ENCODE assay signal across 8 mouse cellular contexts in genomic region chr4:143412219-143413092, GRCm38 (mm10). TPM values are rescaled to one million over a fixed set of nuclear protein-coding genes. Genes with fewer than 3 reads are reported as not detected.
A peak's percentile ranks its signal among the peaks of the same experiment; 100 is the strongest.
DNase-seq lines count a peak whose midpoint lies in the region; ATAC-seq and TF ChIP-seq lines count a peak whose summit lies in the region.

Gene Pramef8 (plus strand): TSS chr4:143412426.

- H3K9me3 ChIP-seq in kidney, embryonic 14.5 days (ENCODE audit: control insufficient read depth, low read length): peaks cover 2% of the 10 kb centered on the region; the same call in 1 of the 2 replicates
- H3K9me3 ChIP-seq in limb, embryonic 15.5 days: no peaks in the 10 kb centered on the region

- no peaks in the 10 kb centered on the region for H3K27me3 ChIP-seq in kidney, embryonic 14.5 days (ENCODE audit: control insufficient read depth, insufficient read depth, low read length)
- no peaks in the 10 kb centered on the region for H3K27me3 ChIP-seq in limb, embryonic 15.5 days

- under 1% methylated on average over 50 of the region's 50 CpGs for WGBS in kidney, embryonic 14.5 days
- under 1% methylated on average over 50 of the region's 50 CpGs for WGBS in limb, embryonic 15.5 days

- peaks cover 6% of the 10 kb centered on the region for H3K4me1 ChIP-seq in bone marrow macrophage, adult 2 months (ENCODE audit: control insufficient read depth, insufficient read depth, low read length)
- no peaks in the 10 kb centered on the region for H3K4me1 ChIP-seq in embryonic fibroblast, embryonic 13.5 days (ENCODE audit: control insufficient read depth, insufficient read depth, low read length)
- 0 out of 2 replicates have a peak, but pooled peaks cover 4% of the 10 kb centered on the region for H3K4me1 ChIP-seq in kidney, embryonic 14.5 days (ENCODE audit: control insufficient read depth, insufficient read depth, low read length)
- H3K4me1 ChIP-seq in limb, embryonic 15.5 days: 0 out of 2 replicates have a peak, but pooled peaks cover 4% of the 10 kb centered on the region

- H3K4me2 ChIP-seq in kidney, embryonic 14.5 days (replicated peaks; ENCODE audit: low read depth, low read length): peak within 1 kb of the TSS; percentile 50
- peak within 1 kb of the TSS; percentile 52 for H3K4me2 ChIP-seq in limb, embryonic 15.5 days

- H3K27ac ChIP-seq in bone marrow macrophage, adult 2 months (ENCODE audit: insufficient read depth, low read depth, low read length): peak within 1 kb of the TSS; percentile 95
- peak within 1 kb of the TSS; percentile 89 for H3K27ac ChIP-seq in embryonic fibroblast, embryonic 13.5 days (ENCODE audit: insufficient read depth, low read length)
- peak within 1 kb of the TSS; percentile 73 for H3K27ac ChIP-seq in kidney, embryonic 14.5 days (ENCODE audit: low read depth, low read length)
- H3K27ac ChIP-seq in limb, embryonic 15.5 days: peak within 1 kb of the TSS; percentile 92

- H3K4me3 ChIP-seq in bone marrow macrophage, adult 2 months (ENCODE audit: insufficient read depth, low read length): peak within 1 kb of the TSS; percentile 97
- H3K4me3 ChIP-seq in embryonic fibroblast, embryonic 13.5 days (ENCODE audit: insufficient read depth, low read length): peak within 1 kb of the TSS; percentile 92
- H3K4me3 ChIP-seq in kidney, embryonic 14.5 days (ENCODE audit: low read length): peak within 1 kb of the TSS; percentile 48
- H3K4me3 ChIP-seq in limb, embryonic 15.5 days: peak within 1 kb of the TSS; percentile 63

- DNase-seq in 416B (ENCODE audit: low read depth): peak; percentile 94
- DNase-seq in heart, adult 9 months (ENCODE audit: low spot score in 2 of 2): peak; percentile 92 to 94
- DNase-seq in monocyte, adult 2 months (ENCODE audit: low read depth in 1 of 2, low spot score in 2 of 2): peak; percentile 72 to 84
- peak; percentile 79 to 88 for DNase-seq in spleen, postnatal 36 days (ENCODE audit: low spot score in 2 of 2)

- no peak for TF ChIP-seq POLR2A in bone marrow macrophage, adult 2 months (IDR thresholded peaks at IDR 0.05; ENCODE audit: borderline replicate concordance, low read depth, low read length)
- peak; percentile 70 for TF ChIP-seq POLR2A in embryonic fibroblast, embryonic 13.5 days (IDR thresholded peaks at IDR 0.05; ENCODE audit: low read depth, low read length)

- H3K36me3 ChIP-seq in kidney, embryonic 14.5 days (ENCODE audit: control insufficient read depth, insufficient read depth, low read length): peaks cover 23% of the 10 kb centered on the region
- peaks cover 32% of the 10 kb centered on the region for H3K36me3 ChIP-seq in limb, embryonic 15.5 days

- TF ChIP-seq CTCF in bone marrow macrophage, adult 2 months (IDR thresholded peaks at IDR 0.05; ENCODE audit: low read depth, low read length): no peak
- no peak for TF ChIP-seq CTCF in embryonic fibroblast, embryonic 13.5 days (IDR thresholded peaks at IDR 0.05; ENCODE audit: borderline replicate concordance, insufficient read depth, low read length)

- ATAC-seq in kidney, embryonic 14.5 days (ENCODE audit: low FRiP score, low TSS enrichment): peak; percentile 93
- ATAC-seq in limb, embryonic 15.5 days (ENCODE audit: insufficient number of reproducible peaks, low FRiP score, low TSS enrichment, low read depth): peak; percentile 91

- peak within 1 kb of the TSS; percentile 13; the same call in 1 of the 2 replicates for H3K9ac ChIP-seq in kidney, embryonic 14.5 days (ENCODE audit: low read depth, low read length)
- H3K9ac ChIP-seq in limb, embryonic 15.5 days: 0 out of 2 replicates have a peak within 1 kb of the TSS, but pooled peaks have one; percentile 33

RNA-seq across cellular contexts. Expression of gene Pramef8, which starts in this region (rescaled TPM):
- polyA plus RNA-seq in bone marrow macrophage, adult 2 months (2012; ENCODE audit: insufficient read depth, insufficient read length, missing spikeins): 16.2 and 17.1 TPM in 2 replicates
- 22.9 and 25.8 TPM in 2 replicates for polyA plus RNA-seq in embryonic fibroblast, embryonic 13.5 days (2011; ENCODE audit: insufficient read length, low read depth, missing spikeins)
- polyA plus RNA-seq in kidney, embryonic 14.5 days (2014; fragmentation: Nextera tagmentation; extraction: Ambion mirVana): 7.5 and 17.7 TPM in 2 replicates
- polyA plus RNA-seq in limb, embryonic 15.5 days (2015; fragmentation: Nextera tagmentation; extraction: Ambion mirVana): 19.8 and 20.0 TPM in 2 replicates

Comparison
In these comparisons a context has a peak if more than half of its experiments do, and no peak if none do; other contexts are left out.
1. Peak in every context shown above with its lines: DNase-seq, ATAC-seq, H3K4me3 ChIP-seq and H3K27ac ChIP-seq.